Mouse (Mus musculus) neural tube, embryonic 12.5 days (tissue): ENCODE measurements around the gene Cd59a. TPM values are rescaled to one million over a fixed set of nuclear protein-coding genes. Genes with fewer than 3 reads are reported as not detected.
"Not testable (repeated sequence)": the region's sequence is repeated elsewhere in the genome, so short reads cannot be mapped to it uniquely, and the experiment has no call there.

Source experiments
- ATAC-seq: fragments of 200-750 bp; cut with Nextera tagmentation; 2 replicates; pipeline ENCODE4 v1.8.0; 2017; ENCODE audit warnings: low read depth, mild to moderate bottlenecking, moderate TSS enrichment, moderate library complexity; ENCODE audit not compliant: low FRiP score
- H3K27ac ChIP-seq: fragments of 300-500 bp; sonication (generic); 2 replicates; pipeline ENCODE4 v1.5.1; 2016
- H3K27me3 ChIP-seq: fragments of 300-500 bp; sonication (generic); replicated peaks from 2 replicates; pipeline ENCODE4 v1.6.1; 2016; ENCODE audit warnings: mild to moderate bottlenecking
- H3K36me3 ChIP-seq: fragments of 300-500 bp; sonication (generic); 2 replicates; pipeline ENCODE4 v1.6.1; 2016; ENCODE audit warnings: mild to moderate bottlenecking
- H3K4me1 ChIP-seq: fragments of 300-500 bp; sonication (generic); 2 replicates; pipeline ENCODE4 v1.6.1; 2016
- H3K4me2 ChIP-seq: fragments of 300-500 bp; sonication (generic); replicated peaks from 2 replicates; pipeline ENCODE4 v1.6.1; 2016; ENCODE audit warnings: mild to moderate bottlenecking
- H3K4me3 ChIP-seq: fragments of 300-500 bp; sonication (generic); 2 replicates; pipeline ENCODE4 v1.5.1; 2016
- H3K9ac ChIP-seq: fragments of 300-500 bp; sonication (generic); 2 replicates; pipeline ENCODE4 v1.6.1; 2016; ENCODE audit warnings: mild to moderate bottlenecking
- H3K9me3 ChIP-seq: fragments of 300-500 bp; sonication (generic); 2 replicates; pipeline ENCODE4 v1.6.1; 2016; ENCODE audit warnings: mild to moderate bottlenecking
- WGBS: fragments of 180-500 bp; shearing (Covaris S2); methylation state at CpG from one replicate; pipeline ENCODE4 v1.1.7; 2016; 5-methylcytosine and 5-hydroxymethylcytosine counted together
- polyA plus RNA-seq: library from polyadenylated mRNA; unstranded; fragments of >200 nt; fragmentation: Nextera tagmentation; extraction: Ambion mirVana; gene quantifications from 2 replicates; pipeline ENCODE4 v1.2.1, GENCODE M21; 2016

Gene Cd59a
- polyA plus RNA-seq, 1 experiment from 2014 or later, result 22.4 TPM

DNA sequence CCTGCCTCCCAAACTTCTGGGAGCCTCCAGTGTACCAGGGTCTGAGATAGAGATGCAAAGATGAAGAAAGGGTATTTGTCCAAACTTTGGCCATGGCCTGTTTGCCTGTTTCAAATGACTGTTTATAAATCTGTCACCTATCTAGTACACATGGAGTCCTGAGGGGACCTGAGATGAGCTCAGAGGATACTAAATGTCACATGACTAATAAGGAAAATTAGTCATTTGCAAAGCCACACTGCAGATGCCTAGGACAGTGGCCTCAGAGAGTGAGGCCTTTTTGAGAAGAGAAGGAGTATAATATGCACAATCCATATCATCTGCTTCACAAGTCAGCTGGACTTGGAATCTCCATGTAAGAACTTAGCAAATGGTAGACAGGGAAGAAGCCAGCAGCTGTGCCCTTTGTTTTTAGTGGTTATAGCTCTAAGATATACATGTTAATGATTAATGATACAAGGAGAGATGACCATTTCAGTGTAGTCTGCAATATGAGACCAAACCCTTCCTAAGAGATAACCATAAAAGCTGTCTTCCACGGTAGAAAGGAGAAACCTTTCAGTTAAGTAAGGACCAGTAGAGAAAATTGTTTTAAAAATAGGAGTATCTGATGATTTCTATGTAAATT is 15.7 kb downstream of the Cd59a start:
- no CpG with 5 or more reads among the region's 1 CpGs for WGBS
- H3K9ac ChIP-seq, result not testable (repeated sequence)

DNA sequence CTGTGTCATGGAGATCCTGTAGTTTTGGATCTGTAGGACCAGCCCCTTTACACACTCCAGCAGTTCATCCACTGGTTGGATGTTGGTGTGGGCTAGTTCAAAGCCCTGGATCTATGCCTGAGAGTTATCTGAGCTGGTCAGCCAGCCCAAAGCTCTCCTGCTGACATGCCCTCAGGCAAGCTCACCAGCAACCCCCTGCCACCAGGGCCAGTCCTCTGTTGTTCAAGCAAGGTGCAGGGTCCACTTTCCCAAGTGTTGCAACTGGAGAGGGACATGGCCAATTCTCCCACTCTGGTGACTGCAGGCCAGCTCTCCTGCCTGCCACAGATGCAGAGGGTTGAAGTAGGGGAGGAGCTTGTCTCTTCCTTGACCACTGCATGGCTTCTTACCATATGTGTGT is 18.0 kb downstream of the Cd59a start:
- H3K27me3 ChIP-seq, H3K4me1 ChIP-seq, H3K36me3 ChIP-seq, ATAC-seq, H3K9ac ChIP-seq, H3K4me3 ChIP-seq, H3K4me2 ChIP-seq, H3K27ac ChIP-seq, H3K9me3 ChIP-seq: not testable (repeated sequence)

More for the DNA sequence above, 15.7 kb downstream of the Cd59a start:
- H3K4me3 ChIP-seq, H3K27me3 ChIP-seq, H3K36me3 ChIP-seq, ATAC-seq, H3K4me1 ChIP-seq, H3K27ac ChIP-seq, H3K4me2 ChIP-seq, H3K9me3 ChIP-seq: not testable (repeated sequence)

DNA sequence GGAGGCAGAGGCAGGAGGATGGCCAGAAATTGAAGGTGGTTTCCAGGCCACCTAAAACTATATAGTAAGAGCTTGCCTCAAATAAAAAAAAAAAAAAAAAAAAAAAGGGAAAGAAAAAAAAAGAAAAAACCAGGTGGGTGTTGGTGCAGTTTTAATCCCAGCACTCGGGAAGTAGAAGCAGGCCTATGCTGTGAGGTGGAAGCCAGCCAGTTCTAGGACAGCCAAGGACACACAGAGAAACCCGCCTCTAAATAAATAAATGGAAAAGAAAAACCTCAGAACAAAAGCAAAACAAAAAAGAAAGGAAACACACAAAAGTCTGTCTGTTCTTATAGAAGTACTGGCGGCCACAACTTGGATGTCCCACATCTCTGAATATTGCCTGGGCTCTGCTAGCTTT is 19.3 kb downstream of the Cd59a start:
- Histone ChIP-seq H3K9ac (no peak overlapping the region), H3K4me2 (no peak overlapping the region), H3K27me3 (no peaks in the 10 kb centered on the region), H3K36me3 (no peaks in the 10 kb centered on the region), H3K4me1 (peaks cover 8% of the 10 kb centered on the region), H3K4me3 (no peak overlapping the region), H3K27ac (no peak overlapping the region), H3K9me3 (no peaks in the 10 kb centered on the region)
- 87% methylated on average over 3 of the region's 3 CpGs for WGBS
- no peak for ATAC-seq

DNA sequence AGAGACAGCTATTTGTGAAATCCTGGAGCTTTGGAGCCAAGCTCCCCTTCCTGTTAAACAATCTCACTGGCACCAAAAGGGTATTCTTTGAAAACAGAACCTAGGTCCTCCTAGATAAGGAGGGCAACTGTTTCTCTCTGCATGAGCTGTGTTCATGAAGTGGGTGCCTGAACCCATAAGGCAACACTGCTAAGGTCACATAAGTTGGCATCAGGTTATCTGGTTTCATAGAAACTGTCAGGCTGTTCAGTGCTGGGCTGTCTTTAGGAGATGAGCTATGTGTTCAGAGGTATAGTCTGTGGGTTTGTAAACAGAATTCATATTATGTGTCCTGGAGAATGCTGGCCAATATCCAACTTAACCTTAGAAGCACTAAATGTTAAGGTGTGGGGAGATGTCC is 21.6 kb downstream of the Cd59a start:
- not testable (repeated sequence) for H3K4me3 ChIP-seq, H3K4me2 ChIP-seq, ATAC-seq, H3K36me3 ChIP-seq, H3K27me3 ChIP-seq, H3K4me1 ChIP-seq, H3K9ac ChIP-seq, H3K9me3 ChIP-seq, H3K27ac ChIP-seq

DNA sequence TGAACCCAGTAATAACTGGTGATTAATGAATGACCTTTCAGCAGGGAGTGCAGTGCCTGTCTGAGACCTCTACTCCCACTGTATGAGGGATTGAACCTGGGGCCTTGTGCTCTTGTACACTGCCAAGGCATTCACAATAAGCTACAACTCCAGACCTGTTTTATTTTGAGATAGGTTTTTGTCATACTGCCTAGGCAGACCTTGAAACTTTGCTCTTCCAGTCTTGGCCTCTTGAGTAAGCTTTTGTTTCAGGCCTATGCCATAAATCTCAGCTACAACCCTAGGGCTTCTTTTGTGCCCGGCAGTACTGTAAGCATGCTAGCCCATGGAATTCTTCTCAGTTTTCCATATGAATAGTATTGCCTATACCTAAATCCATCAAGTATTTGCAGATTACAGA is 23.5 kb downstream of the Cd59a start:
- H3K4me2 ChIP-seq, result no peak overlapping the region
- 5% methylated on average over 1 of the region's 1 CpGs for WGBS
- H3K27ac ChIP-seq, result no peak overlapping the region
- H3K9me3 ChIP-seq, result no peaks in the 10 kb centered on the region
- H3K4me3 ChIP-seq, result no peak overlapping the region
- no peaks in the 10 kb centered on the region for H3K36me3 ChIP-seq
- peaks cover 7% of the 10 kb centered on the region; the same call in 1 of the 2 replicates for H3K27me3 ChIP-seq
- H3K4me1 ChIP-seq, result peaks cover 8% of the 10 kb centered on the region
- no peak overlapping the region for H3K9ac ChIP-seq
- no peak for ATAC-seq

DNA sequence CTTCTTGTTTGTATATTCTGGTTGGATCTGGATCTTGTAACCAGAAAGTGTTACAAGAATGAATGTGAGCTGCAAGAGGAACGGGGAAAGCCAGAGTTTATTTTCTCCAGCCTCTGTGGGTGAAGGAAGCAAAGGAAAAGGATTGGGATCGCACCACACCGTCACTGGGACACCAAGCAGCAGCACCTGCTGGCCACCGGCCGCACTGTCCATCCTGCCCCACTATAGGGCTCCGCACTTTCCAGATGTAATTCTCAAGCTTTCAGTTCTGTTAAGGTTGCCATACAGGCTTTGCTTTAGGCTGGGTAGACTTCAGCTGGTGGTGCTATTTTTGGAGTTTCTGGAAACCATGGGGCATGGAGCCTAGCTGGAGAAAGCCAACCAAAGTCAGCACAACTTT is 24.7 kb downstream of the Cd59a start:
- 57% methylated on average over 6 of the region's 6 CpGs for WGBS
- no peaks in the 10 kb centered on the region for H3K9me3 ChIP-seq
- ATAC-seq, result no peak

DNA sequence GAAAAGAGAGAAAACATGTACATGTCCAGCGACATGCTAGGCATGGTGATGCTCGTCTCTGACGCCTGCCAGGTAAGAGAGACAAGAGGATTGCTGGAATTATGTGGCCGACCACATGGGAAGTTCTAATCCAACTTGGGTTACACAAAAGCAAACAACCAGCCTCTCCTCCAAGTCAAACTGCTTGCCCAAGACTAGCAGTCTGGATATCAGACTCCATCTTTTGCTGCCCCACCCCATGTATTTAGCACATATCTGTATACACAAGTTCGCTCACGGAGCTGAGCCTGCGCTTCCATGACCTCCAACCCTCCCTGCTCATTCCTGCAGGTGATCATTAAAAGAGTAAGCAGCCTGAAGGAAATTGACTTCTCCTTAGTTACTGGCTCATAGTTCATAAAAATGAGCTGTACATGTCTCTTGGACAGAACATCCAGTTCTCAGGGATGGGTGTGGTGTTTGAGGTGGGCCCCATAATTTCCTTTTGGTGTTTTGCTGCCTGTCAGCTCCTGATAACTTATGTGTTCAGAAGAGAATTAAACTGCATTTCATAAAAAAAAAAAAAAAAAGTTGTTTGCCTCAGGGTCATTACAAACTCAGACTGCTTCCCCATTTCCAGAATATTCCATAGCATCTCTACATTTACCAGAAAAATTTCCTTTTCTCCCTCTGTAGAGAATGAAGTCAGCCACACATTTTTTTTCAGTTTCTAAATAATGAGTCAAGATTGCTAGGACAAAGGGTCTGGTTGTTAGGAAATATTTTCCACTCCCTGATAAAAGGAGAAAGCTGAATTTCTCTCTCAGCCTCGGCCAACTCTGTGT is 26.3 kb downstream of the Cd59a start:
- peak overlapping the region; percentile 68 for H3K4me3 ChIP-seq
- 82% methylated on average over 8 of the region's 8 CpGs for WGBS
- no peak overlapping the region for H3K27ac ChIP-seq
- peaks cover 12% of the 10 kb centered on the region for H3K27me3 ChIP-seq
- peaks cover 8% of the 10 kb centered on the region for H3K4me1 ChIP-seq
- H3K9ac ChIP-seq, result no peak overlapping the region
- peak overlapping the region; percentile 91 for H3K4me2 ChIP-seq
- H3K9me3 ChIP-seq, result no peaks in the 10 kb centered on the region
- no peaks in the 10 kb centered on the region for H3K36me3 ChIP-seq
- no peak for ATAC-seq

More for the DNA sequence above, 24.7 kb downstream of the Cd59a start:
- Histone ChIP-seq H3K27ac (no peak overlapping the region), H3K9ac (no peak overlapping the region), H3K27me3 (peaks cover 7% of the 10 kb centered on the region; the same call in 1 of the 2 replicates), H3K4me2 (no peak overlapping the region), H3K4me3 (no peak overlapping the region), H3K36me3 (no peaks in the 10 kb centered on the region), H3K4me1 (peaks cover 8% of the 10 kb centered on the region)

DNA sequence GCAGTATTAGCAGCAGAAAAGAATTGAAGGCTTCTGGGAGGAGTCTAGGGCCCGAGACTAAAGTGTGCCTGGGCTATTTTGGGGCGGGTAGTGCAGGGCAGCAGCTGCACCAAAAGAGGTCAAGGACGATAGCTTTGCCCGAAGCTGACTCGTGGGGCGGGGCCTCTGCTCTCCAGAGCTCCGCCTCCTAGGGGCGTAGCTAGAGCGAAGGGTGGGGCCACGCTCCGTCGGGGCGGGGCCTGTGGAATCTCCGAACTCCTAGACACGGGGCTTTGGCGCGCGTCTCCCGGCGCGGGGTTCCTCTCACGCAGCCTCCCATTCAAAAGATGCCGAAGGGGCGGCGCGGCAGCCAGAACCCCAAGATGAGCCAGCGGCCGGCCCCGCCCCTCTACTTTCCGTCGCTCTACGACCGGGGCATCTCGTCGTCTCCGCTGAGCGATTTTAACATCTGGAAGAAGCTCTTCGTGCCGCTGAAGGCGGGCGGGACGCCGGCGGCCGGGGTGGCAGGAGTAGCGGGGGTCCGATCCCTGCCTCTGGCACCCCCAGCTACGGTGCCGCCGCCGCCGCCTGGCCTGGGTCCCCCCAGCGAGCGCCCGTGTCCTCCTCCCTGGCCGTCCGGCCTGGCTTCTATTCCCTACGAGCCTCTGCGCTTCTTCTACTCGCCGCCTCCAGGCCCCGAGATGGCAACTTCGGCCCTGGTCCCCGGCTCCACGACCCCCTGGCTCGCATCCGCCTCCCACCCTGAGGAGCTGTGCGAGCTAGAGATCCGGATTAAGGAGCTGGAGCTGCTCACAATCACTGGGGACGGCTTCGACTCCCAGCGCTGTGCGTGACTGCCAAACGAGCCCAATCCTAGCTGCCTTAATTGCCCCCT is 27.1 kb downstream of the Cd59a start, which contains the start of gene A930018P22Rik:
Gene A930018P22Rik, plus strand, starts transcription at position 265 of the 874 bp plus-strand sequence.
- Histone ChIP-seq H3K9me3 (no peaks in the 10 kb centered on the region), H3K27ac (no peak within 1 kb of the TSS), H3K36me3 (no peaks in the 10 kb centered on the region), H3K27me3 (peaks cover 12% of the 10 kb centered on the region), H3K4me1 (peaks cover 8% of the 10 kb centered on the region), H3K4me2 (peak within 1 kb of the TSS; percentile 91), H3K4me3 (peak within 1 kb of the TSS; percentile 68), H3K9ac (peak within 1 kb of the TSS; percentile 69)
- under 1% methylated on average over 74 of the region's 74 CpGs for WGBS
- peak; percentile 96 for ATAC-seq

DNA sequence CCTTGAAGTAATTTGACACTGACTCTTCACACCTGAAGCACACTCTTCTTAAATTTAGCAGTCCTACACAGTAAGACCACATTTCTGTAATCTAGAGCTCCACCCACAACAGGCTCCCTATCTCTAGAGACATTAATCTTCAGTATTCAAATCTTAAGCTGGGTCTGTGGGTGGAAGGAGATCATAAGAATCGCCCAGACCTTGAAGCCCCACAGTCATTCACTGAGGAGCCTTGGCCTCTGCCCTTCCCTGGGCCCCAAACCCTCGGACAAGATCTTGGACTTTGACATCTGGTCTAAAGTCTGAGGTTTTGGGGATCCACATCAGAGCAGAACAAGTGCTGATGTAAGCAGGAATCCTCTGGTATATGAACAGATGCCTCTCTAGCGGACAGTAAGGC is 27.9 kb downstream of the Cd59a start:
- no peak overlapping the region for H3K9ac ChIP-seq
- H3K36me3 ChIP-seq, result no peaks in the 10 kb centered on the region
- no peaks in the 10 kb centered on the region for H3K9me3 ChIP-seq
- H3K4me3 ChIP-seq, result no peak overlapping the region
- H3K4me2 ChIP-seq, result peak overlapping the region; percentile 91
- 44% methylated on average over 3 of the region's 3 CpGs for WGBS
- ATAC-seq, result peak; percentile 7; the same call in 1 of the 2 replicates
- H3K27ac ChIP-seq, result no peak overlapping the region
- peaks cover 8% of the 10 kb centered on the region for H3K4me1 ChIP-seq
- H3K27me3 ChIP-seq, result peaks cover 12% of the 10 kb centered on the region

DNA sequence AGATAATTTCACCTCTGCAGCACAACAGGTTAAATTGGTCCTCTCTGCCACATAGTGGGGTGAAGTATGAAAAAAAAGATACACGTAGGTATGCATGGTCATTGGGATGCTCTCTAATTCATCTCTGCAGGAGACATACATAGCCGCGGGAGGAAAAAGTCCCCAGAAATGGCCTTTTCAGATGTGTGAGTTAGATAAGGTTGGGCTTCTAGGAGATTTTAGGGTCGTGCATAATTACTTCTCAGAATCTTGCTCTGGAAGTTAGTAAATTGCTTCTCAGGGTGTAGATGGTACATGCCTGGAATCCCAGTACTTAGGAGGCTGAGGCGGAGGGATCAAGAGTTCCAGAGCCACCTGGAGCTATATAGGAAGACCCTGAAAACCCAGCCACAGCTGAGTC is 28.5 kb downstream of the Cd59a start:
- H3K4me3 ChIP-seq, result no peak overlapping the region
- WGBS, result 82% methylated on average over 5 of the region's 5 CpGs
- peaks cover 12% of the 10 kb centered on the region for H3K27me3 ChIP-seq
- no peak overlapping the region for H3K27ac ChIP-seq
- no peak overlapping the region for H3K4me2 ChIP-seq
- ATAC-seq, result no peak
- 0 out of 2 replicates have a peak, but pooled peaks cover 2% of the 10 kb centered on the region for H3K4me1 ChIP-seq
- H3K9ac ChIP-seq, result no peak overlapping the region
- H3K36me3 ChIP-seq, result no peaks in the 10 kb centered on the region
- H3K9me3 ChIP-seq, result no peaks in the 10 kb centered on the region

DNA sequence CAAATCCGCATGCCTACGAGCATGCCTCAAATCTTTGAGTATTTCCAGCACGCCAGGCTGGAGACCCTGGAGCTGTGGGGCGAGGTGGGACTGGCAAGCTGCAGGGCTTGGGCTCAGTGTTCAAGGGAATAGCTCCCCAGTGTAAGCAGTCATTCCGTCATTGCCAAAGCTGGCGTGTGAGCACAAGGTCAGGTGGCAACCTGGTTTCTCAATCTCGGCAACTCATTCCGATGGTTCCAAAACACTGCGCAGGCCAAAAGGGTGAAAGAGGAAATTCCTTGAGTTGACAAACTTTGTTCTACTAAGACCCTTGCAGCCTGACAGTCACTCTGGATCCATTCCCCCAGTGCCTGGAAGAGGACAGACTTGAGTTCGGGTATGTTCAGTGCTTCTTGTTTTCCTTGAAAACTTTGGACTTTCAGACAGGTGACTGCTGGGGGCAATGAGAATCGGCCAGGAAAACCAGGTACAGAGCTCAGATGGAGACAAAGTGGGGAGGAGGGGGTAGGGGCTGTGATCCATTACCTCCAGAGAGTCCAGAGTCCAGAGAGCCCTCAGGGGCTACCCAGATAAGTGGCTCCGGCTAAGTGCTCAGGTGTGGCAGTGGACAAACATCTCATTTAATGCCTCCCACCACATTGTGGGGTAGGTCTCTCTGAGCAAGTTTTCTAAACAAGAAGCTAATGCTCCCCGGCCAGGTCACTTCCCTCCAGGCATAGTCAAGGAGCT is 33.4 kb downstream of the Cd59a start:
- no peak for ATAC-seq
- 88% methylated on average over 13 of the region's 13 CpGs for WGBS
- H3K9ac ChIP-seq, result no peak overlapping the region

More for the DNA sequence above, 33.4 kb downstream of the Cd59a start:
- Histone ChIP-seq H3K4me1 (no peaks in the 10 kb centered on the region), H3K4me2 (no peak overlapping the region), H3K36me3 (no peaks in the 10 kb centered on the region), H3K4me3 (no peak overlapping the region), H3K9me3 (no peaks in the 10 kb centered on the region), H3K27ac (no peak overlapping the region), H3K27me3 (peaks cover 5% of the 10 kb centered on the region)
